Mouse (Mus musculus) frontal cortex, postnatal 10 days (tissue): Measurements from ENCODE around the gene Klhl9.
"Not testable (repeated sequence)": the region's sequence is repeated elsewhere in the genome, so short reads cannot be mapped to it uniquely, and the experiment has no call there.

Source experiments
- DNase-seq, 2 experiments: peaks; one replicate each; pipeline ENCODE4 v3.0.0; 2022; ENCODE audit warnings: low spot score in 2 of 2, mixed read lengths in 1 of 2

The Klhl9 gene

DNA sequence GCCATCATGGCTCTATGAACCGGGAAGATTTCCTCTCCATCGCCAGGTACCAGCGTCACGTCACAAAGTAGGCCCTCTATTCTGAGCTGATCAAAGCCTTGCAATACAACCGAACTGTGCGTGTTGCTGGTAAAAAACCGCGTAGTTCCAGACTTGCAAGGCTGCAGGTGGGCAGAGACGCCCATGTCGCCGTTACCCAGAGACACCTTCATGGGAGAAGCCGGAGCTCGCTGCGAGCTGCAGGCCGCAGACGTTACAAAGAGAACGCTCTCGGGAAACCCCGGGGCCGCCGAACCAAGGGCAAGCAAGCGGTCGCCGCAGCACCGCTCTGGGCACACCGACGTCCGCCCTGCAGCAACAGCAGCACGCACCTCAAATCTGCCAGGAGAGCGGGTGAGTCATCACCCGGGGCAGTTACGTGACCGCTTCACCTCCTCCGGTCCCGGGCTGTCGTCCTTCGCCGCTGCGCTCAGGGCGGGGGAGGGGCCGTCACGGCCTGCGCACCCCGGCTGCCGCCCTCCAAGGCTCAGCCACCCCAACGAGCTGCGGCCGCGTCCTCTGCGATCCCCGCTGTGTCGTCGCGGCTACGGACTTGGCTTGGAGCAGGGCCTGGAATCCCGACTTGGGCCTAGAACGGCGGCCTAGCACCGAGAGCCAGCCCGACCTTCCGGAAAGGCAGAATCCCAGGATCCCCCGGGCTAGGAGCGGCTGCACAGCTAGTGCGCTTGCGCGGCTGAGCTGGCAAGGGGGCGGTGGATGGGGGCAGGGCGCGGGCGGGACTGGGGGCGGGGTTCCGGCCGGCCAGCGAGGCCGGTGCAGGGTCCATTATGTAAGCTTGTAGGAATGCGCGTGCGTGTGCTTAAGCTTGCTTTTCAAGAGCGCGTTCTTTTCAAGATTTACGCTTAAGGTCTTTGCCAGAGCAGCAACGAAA, at the start of gene Klhl9, which contains the start of gene Gm26566:
Klhl9 (minus strand) TSS at position 675 of the 931 bp plus-strand sequence.
Gm26566 (plus strand) TSS at position 15 of the 931 bp plus-strand sequence.
- DNase-seq: peak; percentile 79 to 88

- peak in 1 of 2 experiments; percentile 17 for DNase-seq
These were observed 41.2 kb upstream of the Klhl9 start for GRCm38 (mm10) chr4:88763384-88764018.

DNA sequence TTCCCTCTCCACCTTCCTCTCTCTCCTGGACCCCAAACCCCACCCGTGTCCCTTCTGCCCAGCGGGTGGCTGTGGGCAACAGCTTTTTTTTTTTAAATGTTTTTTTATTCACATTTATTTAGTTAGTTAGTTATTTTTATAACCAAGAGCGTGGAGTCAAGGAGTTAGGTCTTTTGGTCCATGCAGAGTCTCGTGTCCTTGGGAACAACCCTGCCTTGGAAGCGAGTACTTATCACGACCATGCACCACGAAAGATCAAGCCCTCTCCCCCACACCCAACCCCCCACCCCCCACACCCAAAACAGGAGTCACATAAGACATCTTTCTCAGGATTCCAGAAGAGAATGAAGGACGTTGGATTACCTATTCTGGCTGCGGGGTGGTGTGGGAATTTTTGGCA, 40.1 kb upstream of the Klhl9 start:
- DNase-seq: peak in 1 of 2 experiments; percentile 26

DNA sequence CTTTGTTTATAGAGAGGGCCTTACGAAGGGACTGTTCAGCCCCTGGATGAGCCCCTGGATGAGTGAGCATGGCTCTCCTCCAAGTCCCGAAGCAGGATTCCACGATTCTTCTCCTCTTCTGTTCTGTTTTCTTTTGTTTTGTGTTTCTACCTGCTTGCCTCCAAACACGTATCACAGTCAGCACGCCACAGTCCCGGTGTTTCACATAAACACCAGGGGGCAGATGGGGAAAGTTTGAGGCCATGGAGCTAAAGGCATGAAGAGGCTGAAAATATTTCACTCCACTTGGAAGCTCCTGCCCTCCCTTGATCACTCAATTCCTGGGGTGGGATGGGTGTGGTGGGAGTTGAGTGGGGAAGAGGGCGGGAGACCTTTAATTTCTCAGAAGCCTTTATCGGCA, 39.5 kb upstream of the Klhl9 start:
- peak; percentile 79 to 81 for DNase-seq

DNA sequence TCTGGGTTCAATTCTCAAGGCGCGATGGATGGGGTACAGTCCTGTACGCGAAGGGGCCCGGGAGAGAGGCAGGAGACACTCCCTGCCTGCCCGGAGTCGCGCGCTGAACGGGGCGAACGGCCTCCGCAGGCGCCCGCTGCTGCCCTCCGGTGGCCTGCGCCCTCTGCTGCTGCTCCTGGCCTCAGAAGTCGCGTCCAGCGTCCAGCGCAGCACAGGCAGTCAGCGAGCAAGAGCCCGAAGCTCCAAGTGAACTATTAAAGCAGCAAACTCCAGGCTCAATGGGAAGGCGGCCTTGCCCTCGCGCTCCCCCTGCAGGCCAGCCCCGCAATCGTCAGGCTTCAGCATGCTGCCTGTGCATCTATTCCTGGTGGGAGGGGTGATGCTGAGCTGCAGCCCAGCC, 38.2 kb upstream of the Klhl9 start:
- DNase-seq: peak in 1 of 2 experiments; percentile 48

- DNase-seq: peak; percentile 32 to 45
These were observed 37.5 kb upstream of the Klhl9 start, which contains the start of gene Gm13283 for GRCm38 (mm10) chr4:88759610-88760268. Gene Gm13283, plus strand, starts transcription at chr4:88760119.

GRCm38 (mm10) chr4:88758751-88759150, 36.5 kb upstream of the Klhl9 start:
- not testable (repeated sequence) for DNase-seq

- DNase-seq: peak; percentile 90 to 92
These were observed 35.4 kb upstream of the Klhl9 start for GRCm38 (mm10) chr4:88757628-88758031.

GRCm38 (mm10) chr4:88756581-88757513, 34.6 kb upstream of the Klhl9 start:
- not testable (repeated sequence) for DNase-seq

GRCm38 (mm10) chr4:88754818-88755340, 32.6 kb upstream of the Klhl9 start, which contains the start of gene Gm13271:
Gene Gm13271, plus strand, starts transcription at chr4:88754868.
- peak; percentile 77 to 84 for DNase-seq

DNA sequence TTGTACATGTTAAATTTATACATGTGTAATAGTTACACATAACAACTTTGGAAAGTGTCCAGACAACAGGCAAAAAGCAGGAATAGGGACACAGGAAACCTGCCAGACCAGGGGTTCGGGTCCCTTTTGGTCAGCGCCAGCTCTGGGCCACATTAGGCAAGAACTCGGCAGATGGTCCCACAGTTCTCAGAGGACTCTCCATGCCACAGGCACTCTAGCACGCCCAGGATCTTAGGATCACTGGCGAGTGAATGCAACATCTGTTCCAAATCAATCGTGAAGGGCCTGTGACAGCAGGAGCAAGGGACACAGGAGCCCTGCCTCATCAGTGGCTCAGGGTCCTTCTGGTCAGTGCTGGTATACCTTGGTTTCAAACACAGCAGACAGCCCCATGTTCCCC, 27.7 kb upstream of the Klhl9 start:
- DNase-seq: no peak

DNA sequence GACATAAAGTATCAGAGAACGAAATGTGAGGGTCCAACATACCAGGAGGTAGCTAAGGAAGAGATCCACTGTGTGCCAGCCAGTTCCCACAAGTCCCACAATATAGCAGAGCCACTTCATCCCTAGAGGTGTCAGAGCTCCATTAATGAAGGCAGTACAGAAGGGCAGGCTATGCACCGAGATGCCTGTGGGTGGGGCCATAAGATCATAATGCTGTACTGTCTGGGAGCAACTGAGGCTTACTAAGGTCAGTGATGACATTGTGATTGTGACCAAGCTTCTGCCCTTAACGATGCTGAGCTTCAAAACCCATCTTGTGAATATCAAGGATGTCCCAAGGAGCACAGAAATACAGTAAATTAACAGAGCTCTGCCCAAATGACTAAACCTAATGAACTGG, 21.9 kb upstream of the Klhl9 start:
- no peak for DNase-seq

DNA sequence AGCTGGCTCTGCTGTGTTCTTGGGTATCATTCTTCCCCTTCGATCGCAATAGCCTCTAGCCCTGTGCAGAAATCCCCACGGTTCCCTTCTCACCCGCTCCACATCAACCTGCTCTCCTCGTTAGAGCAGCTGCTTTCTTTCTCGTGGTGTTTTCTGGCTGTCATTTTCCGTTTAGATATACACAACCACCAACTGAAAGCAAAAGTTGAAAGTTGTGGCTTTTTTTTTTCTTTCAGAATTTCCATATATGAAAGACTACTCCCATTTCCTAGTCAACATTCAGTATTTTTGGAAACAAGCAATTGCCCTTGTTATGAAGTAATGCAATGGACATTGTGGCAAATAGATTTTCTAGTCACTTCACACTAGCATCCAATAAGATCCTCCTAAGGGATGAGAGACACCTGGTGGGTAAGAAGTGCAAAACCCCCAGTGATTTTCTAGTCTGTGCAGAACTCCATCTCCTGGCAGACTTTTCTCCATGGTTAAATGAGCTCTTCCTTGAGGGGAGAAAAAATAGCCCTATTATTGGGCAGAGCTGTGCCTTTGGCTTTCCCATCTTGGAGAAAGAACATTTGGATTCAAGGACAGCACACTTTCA, 20.6 kb upstream of the Klhl9 start:
- no peak for DNase-seq

DNA sequence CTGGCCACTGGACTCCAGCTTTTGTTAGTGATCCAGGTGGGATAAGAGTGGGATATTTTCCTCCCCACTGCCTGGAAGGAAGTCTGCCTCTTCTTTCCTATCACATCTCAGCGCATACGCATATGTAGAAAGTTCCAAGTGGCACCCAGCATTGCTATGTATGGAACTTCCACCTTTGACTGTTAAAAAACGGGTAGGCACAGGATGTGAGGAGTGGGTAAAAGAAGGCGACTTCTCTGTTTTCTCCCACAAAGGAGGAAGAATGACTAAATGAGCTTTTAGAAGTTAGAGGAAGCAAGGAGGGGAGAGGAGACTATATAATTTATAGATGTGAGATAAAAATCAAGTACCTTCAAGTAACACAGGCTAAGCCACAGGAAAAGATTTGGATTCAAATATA, 19.2 kb upstream of the Klhl9 start:
- DNase-seq: no peak

- no peak for DNase-seq
These were observed 16.8 kb upstream of the Klhl9 start for GRCm38 (mm10) chr4:88739036-88739435.

GRCm38 (mm10) chr4:88738480-88738879, 16.2 kb upstream of the Klhl9 start:
- peak in 1 of 2 experiments; percentile 38 for DNase-seq

GRCm38 (mm10) chr4:88727324-88727723, 5.1 kb upstream of the Klhl9 start:
- DNase-seq: no peak

GRCm38 (mm10) chr4:88726727-88727126, 4.5 kb upstream of the Klhl9 start:
- DNase-seq: no peak

GRCm38 (mm10) chr4:88723497-88724090, 1.3 kb upstream of the Klhl9 start:
- DNase-seq: no peak

DNA sequence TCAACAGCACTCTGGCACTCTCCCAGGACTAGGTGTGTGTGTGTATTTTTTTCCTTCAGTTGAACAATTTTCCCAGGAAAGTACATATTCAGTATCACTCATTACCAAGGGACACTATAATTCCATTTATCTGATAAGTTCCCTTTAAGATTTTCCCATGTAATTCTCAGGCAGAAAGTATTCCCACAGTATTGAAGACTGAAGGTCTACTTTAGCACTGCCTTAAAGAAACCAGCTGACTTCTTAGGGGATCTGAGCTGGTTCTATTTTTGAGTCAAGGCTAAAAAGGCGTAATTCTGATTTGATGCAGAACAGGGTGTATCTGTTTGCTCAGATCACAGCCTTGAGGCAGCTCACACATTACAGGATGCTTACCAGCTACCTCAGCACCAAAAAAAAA, 3.5 kb downstream of the Klhl9 start:
- no peak for DNase-seq
